Mouse (Mus musculus): ENCODE measurements at regions not wholly inside any gene's neighbourhood (a gene's known extent, or its start where the extent isn't known, plus 50 kb on each side); places are given as distances from the start of the nearest gene placed in this dataset.

- DNase-seq: peak; percentile 53 to 56
Observed at GRCm38 (mm10) chr6:73401059-73401458, 68.4 kb downstream of the 4931417E11Rik start.

GRCm38 (mm10) chr6:73389301-73389700, 80.2 kb downstream of the 4931417E11Rik start:
- DNase-seq: peak in 1 of 2 experiments; percentile 0

- DNase-seq: peak; percentile 85 to 92
Observed at GRCm38 (mm10) chr6:73386261-73386660, 83.2 kb downstream of the 4931417E11Rik start.

- no peak for DNase-seq
Observed at GRCm38 (mm10) chr6:73379825-73380224, 89.6 kb downstream of the 4931417E11Rik start.

- peak in 1 of 2 experiments; percentile 39 for DNase-seq
Observed at GRCm38 (mm10) chr6:73377884-73378283, 91.6 kb downstream of the 4931417E11Rik start.

GRCm38 (mm10) chr6:73376291-73376690, 93.2 kb downstream of the 4931417E11Rik start:
- DNase-seq: no peak

- peak; percentile 72 to 76 for DNase-seq
Observed at GRCm38 (mm10) chr6:73372901-73373300, 96.6 kb downstream of the 4931417E11Rik start.

- peak in 1 of 2 experiments; percentile 40 for DNase-seq
Observed at GRCm38 (mm10) chr6:73371866-73372265, 97.6 kb downstream of the 4931417E11Rik start.

GRCm38 (mm10) chr6:73370901-73371300, 98.6 kb downstream of the 4931417E11Rik start:
- DNase-seq: no peak

GRCm38 (mm10) chr6:73368836-73369141, 100.7 kb downstream of the 4931417E11Rik start:
- DNase-seq: no peak

- DNase-seq: peak in 1 of 2 experiments; percentile 17
Observed at GRCm38 (mm10) chr6:73368047-73368835, 101.2 kb downstream of the 4931417E11Rik start.

- peak; percentile 91 for DNase-seq
Observed at GRCm38 (mm10) chr6:73367616-73368015, 101.9 kb downstream of the 4931417E11Rik start.

- no peak for DNase-seq
Observed at GRCm38 (mm10) chr6:73366626-73367025, 102.8 kb downstream of the 4931417E11Rik start.

- DNase-seq: no peak
Observed at GRCm38 (mm10) chr6:73365306-73365705, 104.2 kb downstream of the 4931417E11Rik start.

- DNase-seq: peak; percentile 33 to 49
Observed at GRCm38 (mm10) chr6:73334995-73335394, 86.8 kb downstream of the Suclg1 start.

- no peak for DNase-seq
Observed at GRCm38 (mm10) chr6:73329666-73330065, 81.5 kb downstream of the Suclg1 start.
